22 mouse cellular contexts compared by ENCODE assay signal in the genomic region with DNA sequence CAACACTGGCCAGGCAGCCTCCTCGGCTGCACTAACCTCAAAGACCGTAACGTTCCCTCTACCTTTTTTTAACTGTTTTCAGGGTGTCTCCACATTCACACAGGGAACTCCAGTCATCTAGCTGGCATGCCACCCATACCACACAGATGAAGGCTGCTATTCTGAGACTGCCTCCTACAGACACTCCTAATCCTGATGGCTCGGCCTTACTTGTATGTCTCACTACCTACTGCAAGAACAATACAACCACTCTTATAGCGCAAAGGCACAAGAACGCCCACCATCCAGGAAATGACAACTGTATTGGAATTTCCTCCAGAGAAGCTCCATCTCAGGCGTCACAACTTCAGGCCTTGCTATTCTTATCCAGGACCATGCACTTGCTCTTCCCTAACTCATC. TPM values are rescaled to one million over a fixed set of nuclear protein-coding genes. Genes with fewer than 3 reads are reported as not detected.
DNase-seq lines count a peak whose midpoint lies in the region; ATAC-seq lines count a peak whose summit lies in the region.
"Had no signal": no experiment of that assay in that cellular context is flagged by ENCODE, and none has a peak within 500 bp of the region (broad histone marks: within the 10 kb centered on the region; RNA-seq: fewer than 3 reads in every experiment).

No protein-coding gene starts in this region.

- peaks cover 17% of the 10 kb centered on the region for H3K4me1 ChIP-seq in heart, embryonic 12.5 days (replicated peaks)
- H3K4me1 ChIP-seq: embryonic facial prominence, embryonic 12.5 days; hindbrain, embryonic 15.5 days had no signal

- no peak for ATAC-seq in heart, embryonic 12.5 days (ENCODE audit: insufficient number of reproducible peaks, low FRiP score)
- ATAC-seq: activated CD4-positive, CD25-positive, alpha-beta regulatory T cell, adult 4 months; forebrain, postnatal 0 days had no signal

- no peaks in the 10 kb centered on the region for H3K27me3 ChIP-seq in heart, embryonic 12.5 days (replicated peaks)
- H3K27me3 ChIP-seq: embryonic facial prominence, embryonic 12.5 days; hindbrain, embryonic 15.5 days; liver, embryonic 13.5 days had no signal

- no peak overlapping the region for H3K27ac ChIP-seq in heart, embryonic 12.5 days (ENCODE audit: poor library complexity, severe bottlenecking)
- H3K27ac ChIP-seq: embryonic facial prominence, embryonic 12.5 days; gastrocnemius, adult 2 months; heart, embryonic 10.5 days; hindbrain, embryonic 15.5 days; kidney, postnatal 0 days; liver, embryonic 13.5 days had no signal

- no peak overlapping the region for H3K4me3 ChIP-seq in heart, embryonic 12.5 days
- H3K4me3 ChIP-seq: embryonic facial prominence, embryonic 12.5 days; gastrocnemius, adult 2 months; heart, embryonic 10.5 days; hindbrain, embryonic 15.5 days; liver, embryonic 13.5 days had no signal

- 78% methylated on average over 7 of the region's 7 CpGs for WGBS in heart, embryonic 12.5 days

- intact Hi-C loops in left cerebral cortex, postnatal 14 days (cut with DNase I) = no loop called here

- no peak overlapping the region for H3K4me2 ChIP-seq in heart, embryonic 12.5 days
- H3K4me2 ChIP-seq: embryonic facial prominence, embryonic 12.5 days; hindbrain, embryonic 15.5 days; liver, embryonic 13.5 days had no signal

- peaks cover 9% of the 10 kb centered on the region; the same call in 1 of the 2 replicates for H3K36me3 ChIP-seq in heart, embryonic 12.5 days
- H3K36me3 ChIP-seq: embryonic facial prominence, embryonic 12.5 days; heart, embryonic 10.5 days; hindbrain, embryonic 15.5 days; liver, embryonic 13.5 days had no signal

- H3K9ac ChIP-seq in heart, embryonic 12.5 days = no peak overlapping the region
- H3K9ac ChIP-seq: embryonic facial prominence, embryonic 12.5 days; forebrain, postnatal 0 days; hindbrain, embryonic 15.5 days; liver, embryonic 13.5 days had no signal

- H3K9me3 ChIP-seq in heart, embryonic 12.5 days (replicated peaks) = no peaks in the 10 kb centered on the region
- H3K9me3 ChIP-seq: embryonic facial prominence, embryonic 12.5 days; heart, embryonic 10.5 days; hindbrain, embryonic 15.5 days; liver, embryonic 13.5 days had no signal

- DNase-seq in heart, adult 11 months = peak; percentile 82
- peak; percentile 82 for DNase-seq in right cerebral cortex, adult 18-20 months
- no peak for DNase-seq in right cerebral cortex, postnatal 4 days
- peak; percentile 50 to 59 for DNase-seq in left cerebral cortex, postnatal 14 days (ENCODE audit: low spot score in 2 of 2)
- peak; percentile 85 for DNase-seq in telencephalon, adult 2 months (ENCODE audit: low read depth, low spot score)
- no peak for DNase-seq in spleen, postnatal 10 days (ENCODE audit: low spot score in 2 of 2)
- no peak for DNase-seq in cerebellum, adult 9-10 months
- DNase-seq: adrenal gland, postnatal 10 days; cerebellum, adult 9-11 months; forebrain, postnatal 0 days; gastrocnemius, adult 2 months; kidney, adult 2 months; liver, embryonic 13.5 days; lung, adult 2 months; midbrain, embryonic 14.5 days; thymus, postnatal 36 days had no signal

RNA-seq across cellular contexts. Expression of a gene that starts 15.8 kb away (rescaled TPM):
- 15.5 and 18.5 TPM in 2 replicates for polyA plus RNA-seq in heart, embryonic 12.5 days (2016; fragmentation: Nextera tagmentation; extraction: Ambion mirVana)
- total RNA-seq in left cerebral cortex, postnatal 14 days (2021) = 10 to 100 TPM; 29.3 to 37.6 TPM

Comparison
In these comparisons a context has a peak if more than half of its experiments do, and no peak if none do; other contexts are left out.
1. DNase-seq: peak in heart, adult 11 months (single experiment), right cerebral cortex, adult 18-20 months (single experiment), left cerebral cortex, postnatal 14 days (2 of 2) and telencephalon, adult 2 months (single experiment); none in right cerebral cortex, postnatal 4 days (single experiment), spleen, postnatal 10 days (0 of 2) and cerebellum, adult 9-10 months (single experiment).